ENCODE assay signal across 31 mouse cellular contexts in genomic region chr12:5387112-5387511, GRCm38 (mm10). TPM values are rescaled to one million over a fixed set of nuclear protein-coding genes. Genes with fewer than 3 reads are reported as not detected.
DNase-seq lines count a peak whose midpoint lies in the region; ATAC-seq and TF ChIP-seq lines count a peak whose summit lies in the region.
"Had no signal": no experiment of that assay in that cellular context is flagged by ENCODE, and none has a peak within 500 bp of the region (broad histone marks: within the 10 kb centered on the region; RNA-seq: fewer than 3 reads in every experiment).

No protein-coding gene starts in this region.

- no peak for TF ChIP-seq CTCF in heart, adult 2 months (IDR thresholded peaks at IDR 0.05)
- TF ChIP-seq CTCF in left cerebral cortex, adult 2 months (IDR thresholded peaks at IDR 0.05) = no peak
- TF ChIP-seq CTCF in embryonic fibroblast, embryonic 13.5 days (IDR thresholded peaks at IDR 0.05; ENCODE audit: borderline replicate concordance, insufficient read depth, low read length) = no peak

- H3K27ac ChIP-seq in heart, adult 2 months = no peak overlapping the region
- peak overlapping the region; percentile 15; the same call in 1 of the 2 replicates for H3K27ac ChIP-seq in left cerebral cortex, adult 2 months
- peak overlapping the region; percentile 40; the same call in 1 of the 2 replicates for H3K27ac ChIP-seq in embryonic fibroblast, embryonic 13.5 days (ENCODE audit: insufficient read depth, low read length)
- H3K27ac ChIP-seq in forebrain, embryonic 15.5 days (replicated peaks) = no peak overlapping the region
- H3K27ac ChIP-seq: embryonic facial prominence, embryonic 12.5 days; forebrain, embryonic 10.5 days; forebrain, embryonic 13.5 days; heart, embryonic 15.5 days; hindbrain, embryonic 10.5 days; hindbrain, embryonic 13.5 days had no signal

- no peak overlapping the region for H3K4me2 ChIP-seq in forebrain, embryonic 15.5 days (replicated peaks)
- H3K4me2 ChIP-seq: embryonic facial prominence, embryonic 12.5 days; forebrain, embryonic 13.5 days; heart, embryonic 12.5 days; heart, embryonic 15.5 days; hindbrain, embryonic 13.5 days had no signal

- intact Hi-C loops in heart, adult 2 months (cut with DNase I) = no loop called here
- intact Hi-C loops in left cerebral cortex, adult 2 months (cut with DNase I) = no loop called here
- intact Hi-C loops in left cerebral cortex, postnatal 4 days (cut with DNase I) = no loop called here

- no peak for ATAC-seq in forebrain, embryonic 15.5 days (replicated peaks)
- ATAC-seq: CD4-positive, CD25-positive, alpha-beta regulatory T cell, adult 4 months; hindbrain, embryonic 16.5 days; intestine, postnatal 0 days had no signal

- H3K9me3 ChIP-seq in forebrain, embryonic 15.5 days = no peaks in the 10 kb centered on the region
- H3K9me3 ChIP-seq: embryonic facial prominence, embryonic 12.5 days; forebrain, embryonic 10.5 days; forebrain, embryonic 13.5 days; heart, embryonic 12.5 days; heart, embryonic 15.5 days; hindbrain, embryonic 10.5 days; hindbrain, embryonic 13.5 days had no signal

- no peak for TF ChIP-seq EP300 in heart, adult 2 months (IDR thresholded peaks at IDR 0.05; ENCODE audit: insufficient read depth, low read depth, low read length)

- no peaks in the 10 kb centered on the region for H3K4me1 ChIP-seq in heart, adult 2 months (ENCODE audit: control insufficient read depth, insufficient read depth, low read length)
- peaks cover 5% of the 10 kb centered on the region; the same call in 1 of the 2 replicates for H3K4me1 ChIP-seq in embryonic fibroblast, embryonic 13.5 days (ENCODE audit: control insufficient read depth, insufficient read depth, low read length)
- H3K4me1 ChIP-seq in forebrain, embryonic 15.5 days = no peaks in the 10 kb centered on the region
- H3K4me1 ChIP-seq: embryonic facial prominence, embryonic 12.5 days; heart, embryonic 12.5 days; heart, embryonic 15.5 days had no signal

- no peaks in the 10 kb centered on the region for H3K36me3 ChIP-seq in heart, adult 2 months (ENCODE audit: control insufficient read depth, insufficient read depth, low read length)
- H3K36me3 ChIP-seq in forebrain, embryonic 15.5 days = no peaks in the 10 kb centered on the region
- H3K36me3 ChIP-seq: embryonic facial prominence, embryonic 12.5 days; forebrain, embryonic 10.5 days; heart, embryonic 12.5 days; heart, embryonic 15.5 days; hindbrain, embryonic 10.5 days; hindbrain, embryonic 13.5 days had no signal

- H3K9ac ChIP-seq in heart, adult 2 months (ENCODE audit: low read depth, low read length) = no peak overlapping the region
- H3K9ac ChIP-seq in forebrain, embryonic 15.5 days (replicated peaks) = no peak overlapping the region
- H3K9ac ChIP-seq: embryonic facial prominence, embryonic 12.5 days; forebrain, embryonic 13.5 days; forebrain, postnatal 0 days; heart, embryonic 12.5 days; heart, embryonic 15.5 days; hindbrain, embryonic 13.5 days had no signal

- 42% methylated on average over 1 of the region's 1 CpGs for WGBS in heart, adult 2 months
- 75% methylated on average over 1 of the region's 1 CpGs for WGBS in forebrain, embryonic 15.5 days

- peak; percentile 23 for DNase-seq in heart, adult 11 months
- no peak for DNase-seq in heart, adult 2 months
- no peak for DNase-seq in left cerebral cortex, adult 2 months (ENCODE audit: extremely low spot score in 1 of 2, low spot score in 2 of 2)
- DNase-seq in left cerebral cortex, postnatal 4 days = no peak
- peak; percentile 58 for DNase-seq in brain, adult 2 months (ENCODE audit: low read depth, low spot score)
- DNase-seq: adrenal gland, postnatal 10 days; cerebellum, adult 11-12 months; cerebellum, adult 8-10 months; cerebellum, postnatal 10 days; cerebellum, postnatal 36 days; forebrain, postnatal 0 days; gastrocnemius, postnatal 10 days; gastrocnemius, postnatal 36 days; heart, postnatal 10 days; heart, postnatal 36 days; kidney, adult 2 months had no signal

- no peak overlapping the region for H3K4me3 ChIP-seq in heart, adult 2 months
- H3K4me3 ChIP-seq in left cerebral cortex, adult 2 months = no peak overlapping the region
- no peak overlapping the region for H3K4me3 ChIP-seq in embryonic fibroblast, embryonic 13.5 days (ENCODE audit: insufficient read depth, low read length)
- no peak overlapping the region for H3K4me3 ChIP-seq in forebrain, embryonic 15.5 days
- H3K4me3 ChIP-seq: embryonic facial prominence, embryonic 12.5 days; forebrain, embryonic 10.5 days; forebrain, embryonic 13.5 days; heart, embryonic 12.5 days; heart, embryonic 15.5 days; hindbrain, embryonic 10.5 days; hindbrain, embryonic 13.5 days had no signal

- H3K79me2 ChIP-seq in heart, adult 2 months (replicated peaks; ENCODE audit: control insufficient read depth, insufficient read depth, low read length) = no peaks in the 10 kb centered on the region

- H3K27me3 ChIP-seq in heart, adult 2 months (ENCODE audit: control insufficient read depth, insufficient read depth, low read length) = no peaks in the 10 kb centered on the region
- no peaks in the 10 kb centered on the region for H3K27me3 ChIP-seq in forebrain, embryonic 15.5 days
- H3K27me3 ChIP-seq: embryonic facial prominence, embryonic 12.5 days; forebrain, embryonic 13.5 days; heart, embryonic 12.5 days; heart, embryonic 15.5 days; hindbrain, embryonic 13.5 days had no signal

- TF ChIP-seq POLR2A in heart, adult 2 months (IDR thresholded peaks at IDR 0.05; ENCODE audit: insufficient read depth, low read depth, low read length) = no peak
- no peak for TF ChIP-seq POLR2A in embryonic fibroblast, embryonic 13.5 days (IDR thresholded peaks at IDR 0.05; ENCODE audit: low read depth, low read length)

RNA-seq across cellular contexts. Expression of gene Klhl29, which starts 11.6 kb away (rescaled TPM):
- total RNA-seq in heart, adult 2 months (2021) = under 1 TPM; 0.41 to 0.42 TPM
- 0.47 and 0.57 TPM in 2 replicates for polyA plus RNA-seq in heart, adult 2 months (2012; rRNA removed)
- total RNA-seq in left cerebral cortex, adult 2 months (2021) = 10 to 100 TPM; 43.2 to 44.3 TPM
- 10 to 100 TPM; 39.9 to 42.8 TPM for total RNA-seq in left cerebral cortex, postnatal 4 days (2021)
- 3.8 and 6.1 TPM in 2 replicates for polyA plus RNA-seq in embryonic fibroblast, embryonic 13.5 days (2011; ENCODE audit: insufficient read length, low read depth, missing spikeins)
- polyA plus RNA-seq in forebrain, embryonic 15.5 days (2015; fragmentation: Nextera tagmentation; extraction: Ambion mirVana) = 5.9 and 6.5 TPM in 2 replicates
- total RNA-seq: granulocyte monocyte progenitor cell, adult 5-6 weeks; MEL had no signal
- polyA plus RNA-seq: C2C12 had no signal

Comparison
In these comparisons a context has a peak if more than half of its experiments do, and no peak if none do; other contexts are left out.
1. DNase-seq: peak in heart, adult 11 months (single experiment) and brain, adult 2 months (single experiment); none in heart, adult 2 months (0 of 2), left cerebral cortex, adult 2 months (0 of 2) and left cerebral cortex, postnatal 4 days (single experiment).
2. H3K27ac ChIP-seq: peak in left cerebral cortex, adult 2 months (single experiment) and embryonic fibroblast, embryonic 13.5 days (single experiment); none in heart, adult 2 months (single experiment) and forebrain, embryonic 15.5 days (single experiment).
3. RNA of gene Klhl29, which starts 11.6 kb away (total RNA-seq): 43.2 to 44.3 TPM in left cerebral cortex, adult 2 months and 39.9 to 42.8 TPM in left cerebral cortex, postnatal 4 days; 0.41 to 0.42 TPM in heart, adult 2 months; every median in the first group is over 10 times any median in the second.